Mouse (Mus musculus): ENCODE results near the gene Plekhj1.

- no peak for TF ChIP-seq CTCF (IDR thresholded peaks at IDR 0.05; ENCODE audit: low read depth, low read length)
- TF ChIP-seq POLR2A (IDR thresholded peaks at IDR 0.05; ENCODE audit: extremely low read depth, insufficient read depth, low read length) = no peak
Observed at GRCm38 (mm10) chr10:80827063-80827869, 28.8 kb upstream of the Plekhj1 start.
